Mouse (Mus musculus) hindbrain, embryonic 12.5 days (tissue): ENCODE data around the gene Adipor2. TPM values are rescaled to one million over a fixed set of nuclear protein-coding genes. Genes with fewer than 3 reads are reported as not detected.

Source experiments
- ATAC-seq: fragments of 200-750 bp; cut with Nextera tagmentation; 2 replicates; pipeline ENCODE4 v1.8.0; 2017; ENCODE audit warnings: moderate TSS enrichment; ENCODE audit not compliant: low FRiP score
- H3K27ac ChIP-seq: fragments of 300-500 bp; sonication (generic); 2 replicates; pipeline ENCODE4 v1.5.1; 2016; ENCODE audit warnings: mild to moderate bottlenecking
- H3K27me3 ChIP-seq: fragments of 300-500 bp; sonication (generic); 2 replicates; pipeline ENCODE4 v1.6.1; 2016; ENCODE audit warnings: mild to moderate bottlenecking
- H3K36me3 ChIP-seq: fragments of 300-500 bp; sonication (generic); 2 replicates; pipeline ENCODE4 v1.6.1; 2016; ENCODE audit warnings: mild to moderate bottlenecking
- H3K4me1 ChIP-seq: fragments of 300-500 bp; sonication (generic); 2 replicates; pipeline ENCODE4 v1.6.1; 2016
- H3K4me2 ChIP-seq: fragments of 300-500 bp; sonication (generic); replicated peaks from 2 replicates; pipeline ENCODE4 v1.6.1; 2016; ENCODE audit warnings: mild to moderate bottlenecking
- H3K4me3 ChIP-seq: fragments of 300-500 bp; sonication (generic); 2 replicates; pipeline ENCODE4 v1.5.1; 2016; ENCODE audit warnings: mild to moderate bottlenecking
- H3K9ac ChIP-seq: fragments of 300-500 bp; sonication (generic); 2 replicates; pipeline ENCODE4 v1.6.1; 2016; ENCODE audit warnings: mild to moderate bottlenecking, moderate library complexity
- H3K9me3 ChIP-seq: fragments of 300-500 bp; sonication (generic); replicated peaks from 2 replicates; pipeline ENCODE4 v1.6.1; 2016; ENCODE audit warnings: mild to moderate bottlenecking
- WGBS: fragments of 180-500 bp; shearing (Covaris S2); methylation state at CpG from one replicate; pipeline ENCODE4 v1.1.7; 2016; 5-methylcytosine and 5-hydroxymethylcytosine counted together
- polyA plus RNA-seq: library from polyadenylated mRNA; unstranded; fragments of >200 nt; fragmentation: Nextera tagmentation; extraction: Ambion mirVana; gene quantifications from 2 replicates; pipeline ENCODE4 v1.2.1, GENCODE M21; 2016

The Adipor2 gene
- polyA plus RNA-seq, 1 experiment from 2014 or later = 37.0 TPM

GRCm38 (mm10) chr6:119319358-119319757 is 98.1 kb downstream of the Adipor2 start:
- H3K9ac ChIP-seq = no peak overlapping the region
- H3K4me3 ChIP-seq = no peak overlapping the region
- WGBS = 92% methylated on average over 2 of the region's 2 CpGs
- peaks cover 11% of the 10 kb centered on the region for H3K4me1 ChIP-seq
- H3K36me3 ChIP-seq = no peaks in the 10 kb centered on the region
- H3K4me2 ChIP-seq = no peak overlapping the region
- H3K27me3 ChIP-seq = peaks cover 10% of the 10 kb centered on the region; the same call in 1 of the 2 replicates
- no peak for ATAC-seq
- no peak overlapping the region; the same call in 1 of the 2 replicates for H3K27ac ChIP-seq
- no peaks in the 10 kb centered on the region for H3K9me3 ChIP-seq

GRCm38 (mm10) chr6:119318732-119319131 is 98.8 kb downstream of the Adipor2 start:
- ATAC-seq = peak; percentile 67
- Histone ChIP-seq H3K9ac (no peak overlapping the region), H3K4me1 (peaks cover 18% of the 10 kb centered on the region), H3K27ac (no peak overlapping the region; the same call in 1 of the 2 replicates), H3K4me3 (no peak overlapping the region), H3K36me3 (no peaks in the 10 kb centered on the region), H3K27me3 (peaks cover 9% of the 10 kb centered on the region; the same call in 1 of the 2 replicates), H3K4me2 (no peak overlapping the region), H3K9me3 (no peaks in the 10 kb centered on the region)
- 51% methylated on average over 9 of the region's 9 CpGs for WGBS

GRCm38 (mm10) chr6:119314751-119315476 is 102.6 kb downstream of the Adipor2 start:
- no peaks in the 10 kb centered on the region for H3K36me3 ChIP-seq
- WGBS = 62% methylated on average over 7 of the region's 7 CpGs
- no peak overlapping the region for H3K27ac ChIP-seq
- no peaks in the 10 kb centered on the region for H3K27me3 ChIP-seq
- ATAC-seq = no peak
- H3K4me3 ChIP-seq = no peak overlapping the region
- H3K9ac ChIP-seq = no peak overlapping the region
- no peak overlapping the region for H3K4me2 ChIP-seq
- peaks cover 22% of the 10 kb centered on the region for H3K4me1 ChIP-seq
- H3K9me3 ChIP-seq = no peaks in the 10 kb centered on the region

GRCm38 (mm10) chr6:119313588-119314375 is 103.7 kb downstream of the Adipor2 start:
- no peaks in the 10 kb centered on the region for H3K36me3 ChIP-seq
- 53% methylated on average over 14 of the region's 14 CpGs for WGBS
- H3K27me3 ChIP-seq = no peaks in the 10 kb centered on the region
- H3K9ac ChIP-seq = no peak overlapping the region
- peak; percentile 53 for ATAC-seq
- H3K4me1 ChIP-seq = peaks cover 22% of the 10 kb centered on the region
- H3K27ac ChIP-seq = no peak overlapping the region
- no peak overlapping the region for H3K4me2 ChIP-seq
- no peak overlapping the region for H3K4me3 ChIP-seq
- H3K9me3 ChIP-seq = no peaks in the 10 kb centered on the region

- H3K9me3 ChIP-seq = no peaks in the 10 kb centered on the region
- peaks cover 19% of the 10 kb centered on the region for H3K4me1 ChIP-seq
- H3K9ac ChIP-seq = no peak overlapping the region
- WGBS = 65% methylated on average over 3 of the region's 3 CpGs
- no peaks in the 10 kb centered on the region for H3K36me3 ChIP-seq
- no peak overlapping the region for H3K4me3 ChIP-seq
- H3K27me3 ChIP-seq = no peaks in the 10 kb centered on the region
- no peak overlapping the region for H3K4me2 ChIP-seq
- no peak for ATAC-seq
- H3K27ac ChIP-seq = no peak overlapping the region
Measured at GRCm38 (mm10) chr6:119313096-119313495, 104.4 kb downstream of the Adipor2 start.

GRCm38 (mm10) chr6:119312381-119312780 is 105.1 kb downstream of the Adipor2 start:
- H3K4me2 ChIP-seq = no peak overlapping the region
- WGBS = 87% methylated on average over 6 of the region's 6 CpGs

GRCm38 (mm10) chr6:119310176-119310575 is 107.3 kb downstream of the Adipor2 start:
- no peaks in the 10 kb centered on the region for H3K9me3 ChIP-seq
- no peak overlapping the region for H3K9ac ChIP-seq
- peaks cover 18% of the 10 kb centered on the region for H3K4me1 ChIP-seq
- no peak overlapping the region for H3K4me2 ChIP-seq
- H3K27ac ChIP-seq = no peak overlapping the region
- H3K36me3 ChIP-seq = no peaks in the 10 kb centered on the region
- no peak for ATAC-seq
- peaks cover 5% of the 10 kb centered on the region; the same call in 1 of the 2 replicates for H3K27me3 ChIP-seq
- H3K4me3 ChIP-seq = no peak overlapping the region
- WGBS = 64% methylated on average over 9 of the region's 9 CpGs

More at GRCm38 (mm10) chr6:119312381-119312780, 105.1 kb downstream of the Adipor2 start:
- Histone ChIP-seq H3K4me1 (peaks cover 18% of the 10 kb centered on the region), H3K9me3 (no peaks in the 10 kb centered on the region), H3K27ac (no peak overlapping the region), H3K9ac (no peak overlapping the region), H3K4me3 (no peak overlapping the region), H3K27me3 (peaks cover 3% of the 10 kb centered on the region; the same call in 1 of the 2 replicates), H3K36me3 (no peaks in the 10 kb centered on the region)
- ATAC-seq = no peak

- H3K4me1 ChIP-seq = no peaks in the 10 kb centered on the region
- no peaks in the 10 kb centered on the region for H3K36me3 ChIP-seq
- no peak overlapping the region for H3K4me3 ChIP-seq
- no peak for ATAC-seq
- H3K27me3 ChIP-seq = peaks cover 5% of the 10 kb centered on the region; the same call in 1 of the 2 replicates
- WGBS = 56% methylated on average over 10 of the region's 10 CpGs
- no peaks in the 10 kb centered on the region for H3K9me3 ChIP-seq
- no peak overlapping the region for H3K27ac ChIP-seq
- H3K4me2 ChIP-seq = no peak overlapping the region
- no peak overlapping the region for H3K9ac ChIP-seq
Measured at GRCm38 (mm10) chr6:119307867-119308413, 109.6 kb downstream of the Adipor2 start.

- Histone ChIP-seq H3K27ac (no peak overlapping the region), H3K9ac (no peak overlapping the region), H3K36me3 (no peaks in the 10 kb centered on the region), H3K9me3 (no peaks in the 10 kb centered on the region), H3K4me2 (no peak overlapping the region), H3K4me1 (no peaks in the 10 kb centered on the region), H3K4me3 (no peak overlapping the region), H3K27me3 (peaks cover 5% of the 10 kb centered on the region; the same call in 1 of the 2 replicates)
- ATAC-seq = no peak
- 94% methylated on average over 6 of the region's 6 CpGs for WGBS
Measured at GRCm38 (mm10) chr6:119303331-119303730, 114.2 kb downstream of the Adipor2 start.

Other genes starting within 250 kb of the Adipor2 start
- gene Dcp1b, start 242.5 kb downstream of the Adipor2 start, polyA plus RNA-seq = 12.2 and 12.7 TPM in 2 replicates
- 6.9 and 7.3 TPM in 2 replicates for gene Cacna1c, start 221.3 kb downstream of the Adipor2 start, polyA plus RNA-seq
- gene Cacna2d4, start 181.2 kb downstream of the Adipor2 start, polyA plus RNA-seq = 0.04 TPM in 1 of 2 replicates, not detected in the other
- 0.68 and 0.80 TPM in 2 replicates for gene Lrtm2, start 86.9 kb downstream of the Adipor2 start, polyA plus RNA-seq
- gene Fbxl14, start 62.0 kb upstream of the Adipor2 start, polyA plus RNA-seq = 3.8 and 4.3 TPM in 2 replicates
- 8.3 and 9.9 TPM in 2 replicates for gene Wnt5b, start 126.6 kb upstream of the Adipor2 start, polyA plus RNA-seq